Mouse (Mus musculus) spleen, embryonic (tissue): ENCODE measurements at regions not wholly inside any gene's neighbourhood (a gene's known extent, or its start where the extent isn't known, plus 50 kb on each side); places are given as distances from the start of the nearest gene placed in this dataset.

Experiments used
- CTCF ChIA-PET: fragments of 350-600 bp; sonication (Branson Sonifier 250); formaldehyde crosslinking; loops from one replicate; lab custom pipeline; 2022; lab: Charles Lee

GRCm38 (mm10) chr6:102977122-102977521, 404.2 kb upstream of the Cntn3 start:
- CTCF ChIA-PET, result no interaction called here

GRCm38 (mm10) chr6:103023326-103023725, 450.4 kb upstream of the Cntn3 start:
- CTCF ChIA-PET, result no interaction called here

- CTCF ChIA-PET, result no interaction called here
Observed at GRCm38 (mm10) chr6:103024006-103024405, 451.1 kb upstream of the Cntn3 start.

DNA sequence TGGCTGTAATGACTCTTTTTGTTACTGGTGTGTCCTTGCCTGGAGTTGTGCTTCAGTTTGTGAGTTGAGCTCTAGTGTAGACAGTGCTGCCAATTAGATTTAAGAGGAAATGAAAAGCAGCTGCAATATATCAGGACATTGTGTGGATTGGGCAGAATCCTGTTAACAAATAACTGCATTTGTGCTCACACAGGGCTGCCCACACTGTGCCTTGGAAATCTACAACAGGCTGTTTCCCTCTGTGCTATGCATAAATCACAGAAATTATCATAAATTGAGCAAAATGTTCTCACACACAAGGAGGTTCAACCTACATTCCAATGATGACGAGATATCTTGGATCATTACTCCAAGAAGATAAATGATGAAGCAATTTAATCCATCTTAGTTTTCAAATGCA, 455.2 kb upstream of the Cntn3 start:
- CTCF ChIA-PET, result no interaction called here

DNA sequence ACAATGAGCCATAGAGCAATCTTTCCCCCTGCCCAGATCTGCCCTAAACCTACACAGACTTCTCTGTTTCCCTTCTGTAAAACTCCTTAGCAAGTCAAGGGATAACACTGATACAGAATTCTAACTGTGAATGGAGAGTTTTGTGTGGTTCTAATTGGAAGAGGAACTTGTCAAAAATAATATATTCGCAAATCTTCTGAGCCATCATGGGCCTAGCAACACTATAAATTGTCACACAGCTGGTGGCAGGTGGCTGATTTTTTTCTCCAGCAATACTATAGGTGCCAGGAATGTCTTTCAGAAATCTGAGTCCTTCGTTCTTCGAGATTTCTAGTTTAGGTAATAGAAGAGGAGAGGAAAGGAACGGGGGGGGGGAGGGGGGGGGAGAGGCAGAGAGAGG, 460.5 kb upstream of the Cntn3 start:
- CTCF ChIA-PET, result no interaction called here

- CTCF ChIA-PET, result no interaction called here
Observed at GRCm38 (mm10) chr6:103033919-103034318, 461.0 kb upstream of the Cntn3 start.

- CTCF ChIA-PET, result no interaction called here
Observed at GRCm38 (mm10) chr6:103060591-103060990, 449.8 kb upstream of the Chl1 start.

- CTCF ChIA-PET, result no interaction called here
Observed at GRCm38 (mm10) chr6:103106189-103106588, 404.2 kb upstream of the Chl1 start.

- CTCF ChIA-PET, result no interaction called here
Observed at GRCm38 (mm10) chr6:103119537-103119936, 390.8 kb upstream of the Chl1 start.

- CTCF ChIA-PET, result no interaction called here
Observed at GRCm38 (mm10) chr6:103140851-103141250, 369.5 kb upstream of the Chl1 start.

DNA sequence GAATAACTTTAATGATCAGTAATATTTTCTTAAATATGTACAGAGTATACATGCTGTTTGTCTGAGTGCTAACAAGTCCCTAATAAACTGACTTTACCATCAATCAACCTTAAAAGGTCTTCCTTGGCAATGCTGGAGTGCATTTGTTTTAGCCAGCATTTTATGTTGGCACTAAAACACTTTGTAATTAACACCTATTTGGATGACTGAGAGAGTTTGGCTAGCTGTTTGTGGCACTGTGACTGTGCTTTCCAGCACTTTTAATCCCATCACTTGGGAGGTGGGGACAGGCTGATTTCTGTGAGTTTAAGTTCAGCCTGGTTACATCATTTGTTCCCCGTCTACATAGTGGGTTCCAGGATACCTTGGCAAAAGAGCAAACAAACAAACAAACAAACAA, 332.5 kb upstream of the Chl1 start:
- CTCF ChIA-PET, result no interaction called here

- CTCF ChIA-PET, result no interaction called here
Observed at GRCm38 (mm10) chr6:103183355-103183754, 327.0 kb upstream of the Chl1 start.

DNA sequence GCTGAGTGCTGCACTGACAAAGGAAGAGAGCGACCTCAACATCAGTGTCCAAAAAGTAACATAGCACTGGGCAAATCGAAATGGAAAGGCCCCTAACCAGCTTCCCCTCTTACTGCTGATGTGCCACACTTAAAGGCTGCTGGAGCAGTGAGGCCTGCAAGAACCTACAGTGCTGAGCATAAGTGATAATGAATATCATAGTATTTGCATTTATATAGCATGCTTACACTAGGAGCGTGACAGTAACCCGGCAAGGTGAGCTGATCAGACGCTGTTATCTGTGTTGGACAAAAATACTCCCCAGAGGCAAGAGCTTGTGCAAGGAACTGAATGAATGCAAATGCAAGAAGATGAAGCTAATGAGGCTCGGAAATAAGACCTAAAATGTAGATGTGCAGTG, 313.5 kb upstream of the Chl1 start:
- CTCF ChIA-PET, result no interaction called here

GRCm38 (mm10) chr6:103201605-103202004, 308.8 kb upstream of the Chl1 start:
- CTCF ChIA-PET, result no interaction called here

DNA sequence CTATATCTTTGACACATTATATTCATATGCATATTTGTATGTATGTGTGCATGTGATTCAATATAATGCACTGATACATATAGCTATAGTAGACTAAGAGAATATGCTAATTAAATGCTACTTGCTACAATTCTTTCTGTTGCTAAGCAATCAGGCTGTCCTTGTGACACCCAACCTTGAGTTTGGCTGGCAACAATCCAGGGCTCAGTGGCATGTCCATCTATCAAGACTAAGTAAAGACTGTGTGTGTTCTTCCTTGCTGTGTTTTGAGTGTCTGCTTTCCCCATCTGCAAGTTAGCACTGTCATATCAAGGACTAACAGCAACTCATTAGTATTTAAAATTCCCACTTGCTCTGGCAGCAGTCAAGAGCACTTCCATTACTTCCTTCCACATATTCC, 301.2 kb upstream of the Chl1 start:
- CTCF ChIA-PET, result no interaction called here

GRCm38 (mm10) chr6:103213160-103213559, 297.2 kb upstream of the Chl1 start:
- CTCF ChIA-PET, result no interaction called here

DNA sequence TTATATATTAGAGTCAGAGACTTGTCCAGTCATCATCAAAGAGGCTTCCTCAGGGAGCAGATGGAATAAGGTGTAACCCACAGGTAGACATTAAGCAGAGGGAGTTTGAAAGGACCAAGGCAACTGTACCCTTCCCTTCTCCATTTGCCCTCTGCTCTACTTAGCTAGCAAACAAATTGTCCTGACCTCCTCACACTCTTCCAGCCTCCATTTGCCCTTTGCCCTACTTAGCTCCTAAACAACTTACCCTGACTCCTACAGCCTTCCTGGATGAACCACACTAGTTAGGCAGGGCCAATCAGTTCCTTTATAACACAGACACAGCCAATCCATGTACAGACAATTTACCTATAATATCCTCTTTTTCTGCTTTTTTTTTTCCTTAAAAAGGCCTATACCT, 273.5 kb upstream of the Chl1 start:
- CTCF ChIA-PET, result no interaction called here

- CTCF ChIA-PET, result no interaction called here
Observed at GRCm38 (mm10) chr6:103268984-103269383, 241.4 kb upstream of the Chl1 start.

DNA sequence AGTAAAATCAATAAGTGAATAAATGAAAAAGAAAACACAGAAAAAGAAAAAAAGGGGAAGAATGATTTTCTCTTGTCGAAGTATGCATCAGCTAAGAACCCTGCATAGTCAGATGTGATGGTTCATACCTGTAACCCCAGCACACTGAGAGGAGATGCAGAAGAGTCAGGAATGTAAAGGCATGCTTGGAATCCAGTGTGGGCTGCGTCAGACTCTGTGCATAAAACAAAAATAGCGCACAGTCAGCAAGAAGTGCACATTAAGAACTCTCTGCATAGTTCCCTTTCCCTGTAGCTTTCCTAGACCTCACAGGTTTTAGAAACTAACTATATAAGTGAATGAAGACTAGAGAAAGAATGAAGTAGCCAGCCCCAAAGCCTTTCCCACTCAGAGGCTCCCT, 238.2 kb upstream of the Chl1 start:
- CTCF ChIA-PET, result no interaction called here

- CTCF ChIA-PET, result interaction anchor here (0.7 kb wide), 1 partner anchor 413 kb away, joined by 9 read pairs; no protein-coding TSS in a partner anchor
Observed at GRCm38 (mm10) chr6:103275071-103275470, 235.3 kb upstream of the Chl1 start.

DNA sequence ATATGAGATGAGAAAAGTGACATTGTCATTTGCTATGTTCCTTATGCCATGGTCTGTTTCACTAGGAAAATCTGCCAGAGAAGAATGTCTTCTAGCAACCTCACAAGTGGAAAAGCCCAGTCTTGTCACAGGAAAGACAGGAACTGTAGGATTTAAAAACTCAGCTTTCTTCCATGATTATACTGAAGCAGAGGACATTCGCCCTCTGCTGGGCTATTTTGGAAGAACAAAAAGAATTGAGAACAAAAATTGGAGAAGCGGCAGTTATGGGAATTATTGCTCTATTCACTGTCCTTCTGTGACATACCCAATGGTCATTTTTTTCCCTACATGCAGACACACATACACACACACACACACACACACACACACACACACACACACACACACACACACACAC, 234.9 kb upstream of the Chl1 start:
- CTCF ChIA-PET, result interaction anchor here (0.7 kb wide), 1 partner anchor 412 kb away, joined by 9 read pairs; no protein-coding TSS in a partner anchor

GRCm38 (mm10) chr6:103296015-103296414, 214.4 kb upstream of the Chl1 start:
- CTCF ChIA-PET, result no interaction called here

GRCm38 (mm10) chr6:103306420-103307249, 203.8 kb upstream of the Chl1 start:
- CTCF ChIA-PET, result no interaction called here

DNA sequence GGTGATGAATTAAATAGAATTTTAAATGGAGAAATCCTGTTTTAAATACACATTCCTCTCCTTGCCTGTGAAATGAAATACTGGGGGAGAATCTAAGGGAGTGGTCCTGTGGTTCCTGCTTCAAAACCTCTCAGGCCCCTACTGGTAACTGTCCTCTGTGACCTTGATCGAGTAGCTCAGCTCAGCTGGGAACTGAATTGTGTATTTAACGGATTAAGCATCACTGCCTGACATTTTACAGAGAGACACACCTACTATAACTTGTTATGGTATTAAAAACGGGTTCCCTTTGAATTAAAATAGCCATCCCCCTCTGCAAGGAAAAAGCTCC, 203.2 kb upstream of the Chl1 start:
- CTCF ChIA-PET, result interaction anchor here (0.8 kb wide), 1 partner anchor 377 kb away, joined by 3 read pairs; no protein-coding TSS in a partner anchor
